Mouse (Mus musculus) ES-Bruce4 (cell line): ENCODE measurements around the gene Poc1b. TPM values are rescaled to one million over a fixed set of nuclear protein-coding genes. Genes with fewer than 3 reads are reported as not detected.
A peak's percentile ranks its signal among the peaks of the same experiment; 100 is the strongest.

Source experiments
- H3K27ac ChIP-seq: 2 replicates; pipeline ENCODE4 v1.5.1; 2012; ENCODE audit warnings: low read length, inconsistent platforms; ENCODE audit not compliant: insufficient read depth
- H3K27me3 ChIP-seq: 2 replicates; pipeline ENCODE4 v1.6.1; 2012; ENCODE audit warnings: mild to moderate bottlenecking, low read length, inconsistent platforms; ENCODE audit not compliant: control insufficient read depth, poor library complexity, insufficient read depth, severe bottlenecking
- H3K36me3 ChIP-seq: 2 replicates; pipeline ENCODE4 v1.6.1; 2012; ENCODE audit warnings: inconsistent platforms, mild to moderate bottlenecking, low read length, moderate library complexity; ENCODE audit not compliant: control insufficient read depth, poor library complexity, insufficient read depth, severe bottlenecking
- H3K4me1 ChIP-seq: one replicate; pipeline ENCODE4 v1.8.1; 2011; ENCODE audit warnings: low read length; ENCODE audit not compliant: control insufficient read depth, insufficient read depth
- H3K4me3 ChIP-seq: 2 replicates; pipeline ENCODE4 v1.5.1; 2011; ENCODE audit warnings: low read depth, mild to moderate bottlenecking, low read length
- H3K9ac ChIP-seq: 2 replicates; pipeline ENCODE4 v1.6.1; 2012; ENCODE audit warnings: low read depth, mild to moderate bottlenecking, inconsistent platforms; ENCODE audit not compliant: poor library complexity, severe bottlenecking
- H3K9me3 ChIP-seq: replicated peaks from 2 replicates; pipeline ENCODE4 v1.6.1; 2012; ENCODE audit warnings: mild to moderate bottlenecking, low read length, inconsistent platforms; ENCODE audit not compliant: control insufficient read depth, poor library complexity, insufficient read depth, severe bottlenecking
- CTCF ChIP-seq: IDR thresholded peaks from one replicate; pipeline ENCODE4 v1.8.1; 2011; ENCODE audit warnings: low read depth, low read length
- EP300 ChIP-seq: IDR thresholded peaks from 2 replicates; pipeline ENCODE4 v1.6.1; 2011; ENCODE audit warnings: low read depth, low read length; ENCODE audit not compliant: insufficient read depth
- POLR2A ChIP-seq: IDR thresholded peaks from one replicate; pipeline ENCODE4 v1.8.1; 2011; ENCODE audit warnings: low read length; ENCODE audit not compliant: insufficient read depth
- polyA plus RNA-seq: library from polyadenylated mRNA; stranded (reverse); fragments of >200 nt; gene quantifications from 2 replicates; pipeline ENCODE4 v1.2.4, GENCODE M21; 2011; ENCODE audit warnings: low read depth; ENCODE audit not compliant: missing spikeins, insufficient read depth, insufficient read length

Poc1b gene
- polyA plus RNA-seq, 1 experiment: 17.8 TPM

DNA sequence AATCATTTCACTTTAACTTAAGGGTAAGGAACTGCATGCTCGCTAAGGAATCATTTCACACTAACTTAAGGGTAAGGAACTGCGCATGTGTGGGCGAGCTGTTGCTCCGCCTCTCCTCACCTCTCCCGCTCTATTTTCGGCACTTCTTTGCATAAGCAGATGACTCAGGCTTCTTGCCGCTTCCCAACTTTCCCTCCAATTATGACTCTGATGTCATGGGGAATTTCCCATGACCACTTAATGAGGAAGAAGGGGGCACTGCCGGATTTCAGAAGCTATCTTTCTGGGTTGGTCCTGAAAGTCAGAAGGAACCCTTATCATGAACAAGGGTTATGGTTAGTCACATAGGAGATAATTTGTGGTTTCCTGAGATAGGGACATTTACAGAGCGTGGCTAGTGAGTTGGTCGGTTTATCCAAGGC is 25.3 kb upstream of the Poc1b start:
- TF ChIP-seq POLR2A: no peak
- no peak for TF ChIP-seq CTCF
- TF ChIP-seq EP300: no peak
- H3K9ac ChIP-seq: no peak overlapping the region
- H3K4me3 ChIP-seq: no peak overlapping the region
- H3K36me3 ChIP-seq: no peaks in the 10 kb centered on the region
- H3K27me3 ChIP-seq: 0 out of 2 replicates have a peak, but pooled peaks cover 3% of the 10 kb centered on the region
- peaks cover 8% of the 10 kb centered on the region for H3K9me3 ChIP-seq
- no peak overlapping the region for H3K27ac ChIP-seq
- H3K4me1 ChIP-seq: no peaks in the 10 kb centered on the region

DNA sequence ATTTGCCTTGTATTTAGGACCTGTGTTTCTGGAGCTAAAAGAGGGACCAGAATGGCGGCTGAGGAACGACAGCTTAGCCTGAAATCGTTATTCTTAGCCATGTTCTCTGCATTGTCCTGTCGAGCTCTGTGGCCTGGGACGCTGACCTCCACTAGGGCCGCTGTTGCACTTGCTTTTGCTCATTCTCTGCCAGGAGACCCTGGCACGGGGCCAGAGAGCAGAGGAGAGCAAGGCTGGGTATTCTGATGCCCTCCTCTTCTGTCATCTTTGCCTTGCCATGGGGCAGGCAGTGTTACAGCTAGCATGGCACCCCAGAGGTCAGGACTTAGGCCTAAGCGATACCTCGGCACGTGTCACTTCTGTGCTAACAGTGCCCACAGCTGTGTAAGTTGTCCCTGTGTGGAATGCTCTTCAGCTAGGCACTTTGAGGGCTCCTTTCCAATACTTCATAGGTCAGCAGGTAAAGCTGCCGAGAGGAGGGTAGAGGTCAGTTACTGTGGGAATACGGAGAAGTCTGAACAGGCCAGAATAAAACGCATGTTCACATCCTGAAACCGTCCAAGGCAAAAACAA is 23.3 kb upstream of the Poc1b start:
- Histone ChIP-seq H3K4me1 (no peaks in the 10 kb centered on the region), H3K27ac (no peak overlapping the region), H3K36me3 (no peaks in the 10 kb centered on the region), H3K27me3 (0 out of 2 replicates have a peak, but pooled peaks cover 3% of the 10 kb centered on the region), H3K4me3 (no peak overlapping the region), H3K9ac (no peak overlapping the region), H3K9me3 (peaks cover 8% of the 10 kb centered on the region)
- no peak for TF ChIP-seq POLR2A
- no peak for TF ChIP-seq EP300
- TF ChIP-seq CTCF: no peak

DNA sequence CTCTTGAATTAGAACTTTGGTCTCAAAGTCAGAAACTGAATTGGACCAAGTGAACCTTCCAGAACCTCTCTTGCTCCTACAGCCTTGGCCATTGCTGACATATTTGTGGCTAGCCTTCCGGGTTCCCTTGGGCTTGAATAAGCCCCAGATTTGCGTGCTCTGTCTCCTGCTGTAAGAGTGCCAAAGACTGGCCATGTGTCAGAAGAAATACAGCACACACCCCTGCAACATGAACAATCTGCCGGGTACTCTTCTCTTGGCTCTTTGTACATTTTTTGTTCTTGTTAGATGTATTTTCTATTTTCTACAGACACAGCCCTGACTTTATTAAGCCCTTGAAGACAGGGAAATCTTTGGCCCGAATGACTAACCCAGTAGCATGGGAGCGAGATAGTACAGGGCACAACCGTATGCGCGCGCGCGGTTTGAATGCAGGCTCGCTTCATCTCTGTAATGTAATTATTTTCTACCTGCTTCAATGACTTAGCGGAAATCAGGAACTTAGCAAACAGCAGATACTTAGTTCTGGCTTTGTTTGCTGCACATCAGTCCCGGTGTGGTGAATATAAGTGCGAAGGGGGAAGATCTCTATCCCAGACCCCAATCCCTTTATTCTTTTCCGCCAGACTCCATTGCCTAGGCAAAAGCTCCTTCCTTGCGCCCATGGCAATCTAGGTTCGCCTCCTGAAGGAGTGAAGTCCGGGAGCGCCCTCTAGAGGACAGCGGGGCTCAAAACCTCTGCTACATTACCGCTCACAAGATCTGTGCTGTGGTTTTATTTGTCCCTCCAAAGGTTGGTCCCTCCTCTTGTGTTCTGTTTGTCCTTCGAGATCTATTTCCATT is 22.2 kb upstream of the Poc1b start:
- no peak overlapping the region for H3K4me3 ChIP-seq
- TF ChIP-seq CTCF: peak; percentile 91
- TF ChIP-seq EP300: no peak
- H3K9me3 ChIP-seq: peaks cover 8% of the 10 kb centered on the region
- H3K27ac ChIP-seq: no peak overlapping the region
- no peaks in the 10 kb centered on the region for H3K4me1 ChIP-seq
- H3K36me3 ChIP-seq: no peaks in the 10 kb centered on the region
- H3K9ac ChIP-seq: no peak overlapping the region
- H3K27me3 ChIP-seq: 0 out of 2 replicates have a peak, but pooled peaks cover 3% of the 10 kb centered on the region

DNA sequence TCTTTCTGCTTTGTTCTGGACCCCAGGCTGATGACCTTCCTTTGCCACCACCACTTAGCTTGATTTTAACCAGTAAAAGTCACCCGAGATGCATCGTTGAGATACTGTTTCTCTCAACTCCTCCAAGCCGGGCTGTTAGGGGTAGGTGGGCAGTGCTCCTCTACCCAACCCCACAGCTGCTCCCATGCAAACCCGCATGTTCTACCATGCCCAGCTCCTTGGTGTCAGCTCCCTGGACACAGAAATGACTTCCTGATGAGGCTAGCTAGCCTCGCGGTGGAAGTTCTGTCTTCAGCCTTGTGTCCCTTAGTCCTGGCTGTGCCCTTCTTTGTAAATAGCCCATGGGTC is 21.6 kb upstream of the Poc1b start:
- Histone ChIP-seq H3K9me3 (peaks cover 8% of the 10 kb centered on the region), H3K4me1 (no peaks in the 10 kb centered on the region), H3K4me3 (no peak overlapping the region), H3K9ac (no peak overlapping the region), H3K27ac (no peak overlapping the region), H3K27me3 (0 out of 2 replicates have a peak, but pooled peaks cover 3% of the 10 kb centered on the region), H3K36me3 (no peaks in the 10 kb centered on the region)
- TF ChIP-seq POLR2A (no peak), CTCF (no peak), EP300 (no peak)

DNA sequence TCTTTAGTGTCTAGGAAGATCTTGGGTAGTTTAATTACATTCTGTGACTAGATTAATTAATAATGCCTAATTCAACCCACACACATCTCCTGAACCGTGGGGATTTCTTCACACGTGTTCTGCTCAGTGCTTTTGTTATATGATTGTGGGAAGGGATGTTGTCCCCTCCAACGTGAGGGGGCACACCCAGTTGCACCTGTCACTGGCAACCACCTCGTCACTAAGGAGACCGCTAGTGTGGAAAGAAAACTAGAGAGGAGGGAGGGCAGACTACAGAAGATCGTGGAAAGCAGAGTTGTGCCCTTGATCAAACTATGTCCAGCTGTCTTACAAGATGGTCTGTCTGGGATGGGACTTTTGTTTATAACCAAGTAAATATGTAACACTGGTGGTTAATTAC is 20.8 kb upstream of the Poc1b start:
- no peak overlapping the region for H3K4me3 ChIP-seq
- peaks cover 8% of the 10 kb centered on the region for H3K9me3 ChIP-seq
- H3K36me3 ChIP-seq: no peaks in the 10 kb centered on the region
- no peak for TF ChIP-seq EP300
- no peak for TF ChIP-seq CTCF
- no peak for TF ChIP-seq POLR2A
- H3K27ac ChIP-seq: no peak overlapping the region
- H3K4me1 ChIP-seq: no peaks in the 10 kb centered on the region
- H3K27me3 ChIP-seq: 0 out of 2 replicates have a peak, but pooled peaks cover 3% of the 10 kb centered on the region
- no peak overlapping the region for H3K9ac ChIP-seq

DNA sequence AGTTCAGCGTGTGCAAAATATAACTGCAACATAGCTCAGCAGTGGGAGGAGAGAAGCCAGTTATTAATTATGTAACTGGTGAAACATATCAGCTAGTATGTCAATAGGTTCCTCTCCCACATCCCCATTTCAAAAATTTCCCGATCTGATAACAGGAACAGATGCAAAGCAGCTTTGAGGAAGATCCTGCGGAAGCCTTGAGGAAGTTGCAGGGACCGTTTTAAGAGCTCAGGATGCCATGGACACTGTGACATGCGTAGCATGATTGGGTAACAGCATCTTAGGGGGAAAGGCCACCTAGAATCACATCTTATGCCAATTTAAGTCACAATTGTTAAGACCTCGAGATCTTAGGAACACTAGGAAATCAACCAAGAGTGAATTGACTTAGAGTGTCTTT is 16.9 kb upstream of the Poc1b start:
- Histone ChIP-seq H3K36me3 (no peaks in the 10 kb centered on the region), H3K4me1 (no peaks in the 10 kb centered on the region), H3K4me3 (no peak overlapping the region), H3K9me3 (0 out of 2 replicates have a peak, but pooled peaks cover 2% of the 10 kb centered on the region), H3K27ac (no peak overlapping the region), H3K9ac (no peak overlapping the region), H3K27me3 (no peaks in the 10 kb centered on the region)
- TF ChIP-seq CTCF: no peak
- no peak for TF ChIP-seq POLR2A
- no peak for TF ChIP-seq EP300
